Mouse (Mus musculus) embryonic facial prominence, embryonic 11.5 days (tissue): ENCODE data around the gene Slc4a4. TPM values are rescaled to one million over a fixed set of nuclear protein-coding genes. Genes with fewer than 3 reads are reported as not detected.

ENCODE experiments used
- ATAC-seq: fragments of 200-750 bp; cut with Nextera tagmentation; replicated peaks from 2 replicates; pipeline ENCODE4 v1.8.0; 2017; ENCODE audit warnings: low read depth; ENCODE audit not compliant: insufficient number of reproducible peaks, low FRiP score, low TSS enrichment
- DNase-seq: peaks from one replicate; pipeline ENCODE4 v3.0.0-alpha.2; 2015; ENCODE audit warnings: low spot score
- H3K27ac ChIP-seq: fragments of 300-500 bp; sonication (generic); replicated peaks from 2 replicates; pipeline ENCODE4 v1.5.1; 2014; ENCODE audit warnings: mild to moderate bottlenecking, low read depth, low read length, control low read depth
- H3K27me3 ChIP-seq: fragments of 300-500 bp; sonication (generic); 2 replicates; pipeline ENCODE4 v1.6.1; 2014; ENCODE audit warnings: mild to moderate bottlenecking, low read length, moderate library complexity, mixed read lengths; ENCODE audit not compliant: control insufficient read depth, insufficient read depth
- H3K36me3 ChIP-seq: fragments of 300-500 bp; sonication (generic); replicated peaks from 2 replicates; pipeline ENCODE4 v1.6.1; 2014; ENCODE audit warnings: low read depth, mild to moderate bottlenecking, low read length, moderate library complexity, mixed read lengths; ENCODE audit not compliant: control insufficient read depth, insufficient read depth
- H3K4me1 ChIP-seq: fragments of 300-500 bp; sonication (generic); 2 replicates; pipeline ENCODE4 v1.6.1; 2014; ENCODE audit warnings: low read length, mixed read lengths; ENCODE audit not compliant: control insufficient read depth, insufficient read depth
- H3K4me2 ChIP-seq: fragments of 300-500 bp; sonication (generic); 2 replicates; pipeline ENCODE4 v1.6.1; 2014; ENCODE audit warnings: low read depth, mild to moderate bottlenecking, control low read depth, low read length, moderate library complexity
- H3K4me3 ChIP-seq: fragments of 300-500 bp; sonication (generic); 2 replicates; pipeline ENCODE4 v1.5.1; 2014; ENCODE audit warnings: low read depth, low read length, control low read depth
- H3K9ac ChIP-seq: fragments of 300-500 bp; sonication (generic); replicated peaks from 2 replicates; pipeline ENCODE4 v1.6.1; 2014; ENCODE audit warnings: mild to moderate bottlenecking, control low read depth, low read length
- H3K9me3 ChIP-seq: fragments of 300-500 bp; sonication (generic); replicated peaks from 2 replicates; pipeline ENCODE4 v1.6.1; 2016; ENCODE audit warnings: mild to moderate bottlenecking, low read length, inconsistent platforms, mixed read lengths; ENCODE audit not compliant: control insufficient read depth
- WGBS: fragments of 180-500 bp; shearing (Covaris S2); extraction: QIAGEN DNeasy Blood & Tissue Kit; methylation state at CpG from one replicate; pipeline ENCODE4 v1.1.7; 2014; 5-methylcytosine and 5-hydroxymethylcytosine counted together
- polyA plus RNA-seq: library from polyadenylated mRNA; unstranded; fragments of >200 nt; fragmentation: Nextera tagmentation; extraction: Ambion mirVana; gene quantifications from 2 replicates; pipeline ENCODE4 v1.2.1, GENCODE M21; 2014

Gene Slc4a4
- polyA plus RNA-seq, 1 experiment from 2014 or later = 1.6 TPM

DNA sequence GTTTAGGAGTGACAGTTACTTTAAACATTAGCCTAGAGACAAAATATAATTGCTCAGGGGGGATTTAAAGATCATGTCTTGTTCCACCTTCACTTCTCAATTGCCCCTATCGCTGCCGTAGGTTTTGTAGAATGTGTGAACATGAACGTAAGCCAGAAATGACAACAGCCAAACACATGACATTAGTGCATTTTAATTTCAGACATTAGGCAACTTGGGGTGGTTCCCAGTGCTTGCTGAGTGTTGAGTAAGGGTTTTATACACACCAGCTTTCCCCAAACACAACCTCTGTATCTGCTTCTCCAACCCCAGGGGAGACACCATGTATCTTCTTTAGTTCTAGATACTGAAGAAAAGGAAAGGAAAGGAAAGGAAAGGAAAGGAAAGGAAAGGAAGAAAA is 1.1 kb upstream of the Slc4a4 start:
- Histone ChIP-seq H3K4me1 (no peaks in the 10 kb centered on the region), H3K9me3 (no peaks in the 10 kb centered on the region), H3K27me3 (no peaks in the 10 kb centered on the region), H3K9ac (no peak overlapping the region), H3K36me3 (no peaks in the 10 kb centered on the region), H3K27ac (no peak overlapping the region), H3K4me3 (no peak overlapping the region), H3K4me2 (no peak overlapping the region)
- no peak for DNase-seq
- WGBS = 80% methylated on average over 3 of the region's 3 CpGs
- ATAC-seq = no peak

DNA sequence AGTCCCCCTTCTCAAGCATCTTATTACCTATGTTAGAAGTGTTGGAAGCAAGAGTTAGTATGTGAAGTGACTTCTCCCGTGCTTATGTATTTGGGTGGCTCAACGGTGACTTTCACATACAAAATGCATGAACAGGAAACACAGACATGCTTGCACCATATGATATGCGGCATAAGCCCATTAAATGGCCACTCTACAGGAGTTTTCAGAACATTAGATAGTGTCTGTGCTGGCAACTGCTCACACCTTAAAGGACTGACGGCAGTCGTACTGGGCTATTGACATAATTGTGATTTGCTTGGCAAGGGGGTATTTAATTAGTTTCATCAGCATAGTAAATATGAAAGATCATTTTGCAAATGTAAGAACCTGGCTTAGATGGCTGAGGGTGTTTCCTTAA is 674 bp upstream of the Slc4a4 start:
- Histone ChIP-seq H3K27ac (no peak overlapping the region), H3K9me3 (no peaks in the 10 kb centered on the region), H3K27me3 (no peaks in the 10 kb centered on the region), H3K4me1 (no peaks in the 10 kb centered on the region), H3K9ac (no peak overlapping the region), H3K4me3 (no peak overlapping the region), H3K4me2 (no peak overlapping the region), H3K36me3 (no peaks in the 10 kb centered on the region)
- ATAC-seq (no peak), DNase-seq (no peak)
- 50% methylated on average over 5 of the region's 5 CpGs for WGBS

DNA sequence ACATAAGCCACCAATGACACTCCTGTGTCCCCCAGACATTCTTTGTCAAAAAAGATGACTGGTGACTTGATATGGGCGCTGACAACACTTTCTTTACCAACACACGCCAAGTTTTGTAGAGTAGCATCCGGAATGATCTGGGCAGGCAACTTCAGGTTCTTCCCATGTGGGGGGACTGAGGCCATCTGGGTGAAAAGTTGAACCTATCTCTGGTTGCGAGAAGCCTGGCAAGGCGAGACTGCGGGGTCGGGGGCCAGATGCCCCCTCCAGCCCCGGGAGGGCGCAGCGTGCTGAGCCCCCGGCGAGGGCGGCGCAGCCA is 310 bp upstream of the Slc4a4 start:
- Histone ChIP-seq H3K4me1 (no peaks in the 10 kb centered on the region), H3K4me3 (peak overlapping the region; percentile 85), H3K4me2 (peak overlapping the region; percentile 86), H3K9ac (peak overlapping the region; percentile 78), H3K27me3 (no peaks in the 10 kb centered on the region), H3K9me3 (no peaks in the 10 kb centered on the region), H3K27ac (no peak overlapping the region), H3K36me3 (no peaks in the 10 kb centered on the region)
- ATAC-seq (peak; percentile 54; the same call in 1 of the 2 replicates), DNase-seq (no peak)
- WGBS = under 1% methylated on average over 8 of the region's 14 CpGs

DNA sequence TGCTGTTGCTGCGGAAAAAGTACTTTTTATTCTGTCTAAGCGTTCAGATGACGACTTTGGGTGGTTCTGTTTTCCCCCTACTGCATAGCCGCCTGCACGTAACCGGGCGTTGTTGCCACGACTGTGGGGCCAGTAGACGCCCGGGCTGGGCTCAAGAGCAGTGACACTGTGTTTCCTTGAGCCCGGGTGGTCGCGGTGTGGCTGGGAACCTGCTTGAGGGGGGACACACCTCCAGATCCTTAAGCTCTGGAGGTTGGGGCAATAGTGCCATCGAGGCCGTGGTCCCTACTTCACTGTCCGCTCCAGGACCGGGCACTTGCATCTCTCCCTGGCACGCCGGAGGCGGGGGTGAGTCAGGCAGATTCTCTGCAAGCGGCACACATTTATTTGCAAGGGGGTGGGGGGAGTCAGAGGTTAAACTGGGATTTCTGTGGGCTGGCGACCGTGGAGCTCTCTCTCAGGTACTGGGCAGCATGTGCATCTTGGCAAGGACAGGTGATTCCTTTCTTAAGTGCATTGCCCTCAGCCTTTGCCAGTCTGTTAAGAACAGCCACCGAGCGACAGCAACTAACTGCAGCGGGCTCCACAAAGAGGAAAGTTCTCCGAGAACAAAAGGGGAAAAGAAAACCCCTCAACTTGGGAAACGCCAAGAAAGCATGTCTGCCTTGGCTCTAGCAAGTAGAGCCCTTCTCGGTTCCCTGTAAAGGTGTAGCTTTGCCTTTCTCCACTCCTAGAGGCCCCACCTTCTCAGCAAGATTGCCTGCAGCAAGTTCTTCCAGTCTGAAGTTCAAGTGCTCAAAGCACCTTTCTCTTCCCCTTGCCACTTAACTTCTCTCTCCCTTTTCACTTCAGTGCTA is 1.2 kb downstream of the Slc4a4 start:
- Histone ChIP-seq H3K9ac (peak overlapping the region; percentile 78), H3K4me3 (peak overlapping the region; percentile 85), H3K4me2 (peak overlapping the region; percentile 86), H3K9me3 (no peaks in the 10 kb centered on the region), H3K4me1 (no peaks in the 10 kb centered on the region), H3K36me3 (no peaks in the 10 kb centered on the region), H3K27me3 (no peaks in the 10 kb centered on the region), H3K27ac (no peak overlapping the region)
- WGBS = 1% methylated on average over 29 of the region's 29 CpGs
- ATAC-seq = peak; percentile 27; the same call in 1 of the 2 replicates
- DNase-seq = peak; percentile 33

DNA sequence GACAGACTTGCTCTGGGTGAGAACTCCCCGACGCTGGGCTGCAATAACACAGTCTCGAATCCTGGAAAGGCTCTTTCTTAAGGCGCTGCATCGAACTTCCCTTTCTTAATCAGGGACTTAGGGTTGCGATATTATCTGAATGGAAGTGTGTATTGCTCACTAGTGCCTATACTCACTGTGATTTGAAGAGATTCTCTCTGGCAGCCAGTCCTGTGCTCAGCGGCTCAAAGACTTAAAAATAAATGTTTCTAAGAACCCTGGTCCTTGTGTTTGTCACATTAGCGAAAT is 1.7 kb downstream of the Slc4a4 start:
- ATAC-seq = no peak
- Histone ChIP-seq H3K36me3 (no peaks in the 10 kb centered on the region), H3K9ac (no peak overlapping the region)

DNA sequence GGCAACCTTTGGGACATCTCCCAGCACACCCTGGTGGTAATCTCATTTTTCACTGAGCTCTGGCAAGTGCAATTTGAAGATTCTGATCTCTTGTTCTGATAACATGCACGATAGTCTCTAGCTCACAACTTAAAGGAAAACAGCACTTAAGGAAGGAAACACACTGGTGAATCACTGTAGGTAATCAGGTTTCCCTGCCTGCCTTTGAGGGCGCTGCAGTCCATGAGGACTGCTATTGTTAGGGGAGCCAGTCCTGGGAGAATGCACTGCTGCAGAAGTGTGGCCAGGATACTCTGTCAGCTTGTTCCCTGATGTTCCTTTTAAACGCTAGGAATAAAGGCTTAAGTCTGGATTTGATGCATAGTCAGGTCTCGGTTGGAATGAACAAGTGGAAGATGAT is 2.7 kb downstream of the Slc4a4 start:
- H3K9ac ChIP-seq = no peak overlapping the region
- H3K36me3 ChIP-seq = no peaks in the 10 kb centered on the region
- H3K27me3 ChIP-seq = no peaks in the 10 kb centered on the region
- H3K9me3 ChIP-seq = no peaks in the 10 kb centered on the region
- ATAC-seq (no peak), DNase-seq (no peak)
- WGBS = 25% methylated on average over 4 of the region's 4 CpGs
- no peak overlapping the region for H3K27ac ChIP-seq
- no peak overlapping the region for H3K4me3 ChIP-seq
- H3K4me2 ChIP-seq = no peak overlapping the region
- H3K4me1 ChIP-seq = no peaks in the 10 kb centered on the region

More for the DNA sequence above, 1.7 kb downstream of the Slc4a4 start:
- H3K4me3 ChIP-seq = no peak overlapping the region
- no peak overlapping the region for H3K27ac ChIP-seq
- no peak for DNase-seq
- H3K4me1 ChIP-seq = no peaks in the 10 kb centered on the region
- H3K4me2 ChIP-seq = peak overlapping the region; percentile 86; the same call in 1 of the 2 replicates
- no peaks in the 10 kb centered on the region for H3K27me3 ChIP-seq
- WGBS = 38% methylated on average over 8 of the region's 8 CpGs
- no peaks in the 10 kb centered on the region for H3K9me3 ChIP-seq

DNA sequence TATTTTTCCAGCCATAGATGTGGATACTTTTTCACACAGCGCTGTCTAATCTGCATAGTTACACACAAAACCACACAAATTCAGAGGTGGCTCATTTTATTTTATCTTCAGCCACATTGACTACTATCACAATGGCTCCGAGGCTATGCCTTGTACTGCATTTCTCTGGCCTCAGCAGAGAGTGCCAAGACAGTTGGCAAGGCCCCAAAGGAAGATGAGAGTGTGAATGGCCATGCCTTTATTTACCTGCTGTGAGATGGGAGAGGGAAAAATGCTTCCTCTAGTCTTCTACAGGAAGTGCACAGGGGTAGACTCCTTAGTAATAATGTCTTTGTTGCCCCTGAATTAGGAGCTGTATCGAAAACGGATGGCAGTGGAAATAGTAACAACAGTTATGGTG is 3.5 kb downstream of the Slc4a4 start:
- no peak overlapping the region for H3K9ac ChIP-seq
- 89% methylated on average over 4 of the region's 4 CpGs for WGBS
- no peak for DNase-seq
- no peaks in the 10 kb centered on the region for H3K9me3 ChIP-seq
- no peak overlapping the region for H3K4me2 ChIP-seq
- H3K4me1 ChIP-seq = no peaks in the 10 kb centered on the region
- H3K27me3 ChIP-seq = no peaks in the 10 kb centered on the region
- no peaks in the 10 kb centered on the region for H3K36me3 ChIP-seq
- ATAC-seq = no peak
- H3K4me3 ChIP-seq = no peak overlapping the region
- no peak overlapping the region for H3K27ac ChIP-seq

DNA sequence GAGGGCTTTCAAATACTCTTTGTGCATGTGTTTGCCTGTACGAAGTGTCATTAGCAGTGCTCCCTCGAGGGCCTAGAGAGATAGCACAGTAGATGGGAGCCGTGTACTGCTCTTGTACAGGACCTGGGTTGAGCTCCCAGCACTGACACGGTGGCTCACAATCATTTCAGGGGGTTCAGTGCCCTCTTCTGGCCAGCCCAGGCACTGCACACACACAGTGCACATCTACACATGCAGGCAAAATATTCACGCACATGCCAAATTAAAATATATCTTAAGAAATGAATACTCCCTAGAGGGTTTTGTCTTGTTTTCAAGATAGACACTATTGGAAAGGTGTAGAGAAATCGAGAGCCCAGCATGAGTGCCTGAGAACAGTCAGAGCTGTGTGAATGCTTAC is 10.0 kb downstream of the Slc4a4 start:
- DNase-seq (no peak), ATAC-seq (no peak)
- Histone ChIP-seq H3K4me1 (no peaks in the 10 kb centered on the region), H3K9ac (no peak overlapping the region), H3K9me3 (no peaks in the 10 kb centered on the region), H3K27ac (no peak overlapping the region), H3K36me3 (no peaks in the 10 kb centered on the region), H3K4me3 (no peak overlapping the region), H3K4me2 (no peak overlapping the region), H3K27me3 (no peaks in the 10 kb centered on the region)
- WGBS = 90% methylated on average over 6 of the region's 6 CpGs
